Mouse (Mus musculus): Measurements from ENCODE around the gene Aasdh. TPM values are rescaled to one million over a fixed set of nuclear protein-coding genes. Genes with fewer than 3 reads are reported as not detected.
A peak's percentile ranks its signal among the peaks of the same experiment; 100 is the strongest.

The Aasdh gene
- polyA plus RNA-seq, 1 experiment from 2014 or later: 24.4 TPM

DNA sequence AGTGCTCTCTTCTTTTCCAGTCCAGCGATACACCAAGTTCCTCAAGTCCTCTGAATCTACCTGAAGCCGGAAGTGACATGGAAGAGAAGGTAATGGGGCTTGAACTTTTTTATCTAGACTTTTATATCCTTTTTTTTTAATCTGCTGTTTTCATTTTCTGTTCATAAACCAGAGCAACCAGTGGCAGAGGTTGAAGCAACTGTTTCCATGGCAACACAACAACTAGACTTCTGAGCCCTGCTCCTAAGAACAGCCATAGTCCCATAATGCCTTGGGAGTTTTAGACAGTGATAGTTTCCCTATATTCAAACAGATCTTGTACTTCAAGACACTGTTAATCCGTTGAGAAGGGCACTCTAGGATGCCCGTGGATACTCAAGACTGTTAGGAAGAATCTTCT lies 54.0 kb downstream of the Aasdh start:
- Histone ChIP-seq H3K4me1 (peaks cover 13% of the 10 kb centered on the region), H3K9me3 (no peaks in the 10 kb centered on the region), H3K4me3 (no peak overlapping the region), H3K27ac (peak overlapping the region; percentile 11; the same call in 1 of the 2 replicates), H3K36me3 (replicated peaks) (peaks cover 72% of the 10 kb centered on the region), H3K27me3 (ENCODE audit: poor library complexity, severe bottlenecking) (peaks cover 25% of the 10 kb centered on the region)
- 82% methylated on average over 4 of the region's 4 CpGs for WGBS
- no peak for DNase-seq (ENCODE audit: extremely low spot score, low spot score)

DNA sequence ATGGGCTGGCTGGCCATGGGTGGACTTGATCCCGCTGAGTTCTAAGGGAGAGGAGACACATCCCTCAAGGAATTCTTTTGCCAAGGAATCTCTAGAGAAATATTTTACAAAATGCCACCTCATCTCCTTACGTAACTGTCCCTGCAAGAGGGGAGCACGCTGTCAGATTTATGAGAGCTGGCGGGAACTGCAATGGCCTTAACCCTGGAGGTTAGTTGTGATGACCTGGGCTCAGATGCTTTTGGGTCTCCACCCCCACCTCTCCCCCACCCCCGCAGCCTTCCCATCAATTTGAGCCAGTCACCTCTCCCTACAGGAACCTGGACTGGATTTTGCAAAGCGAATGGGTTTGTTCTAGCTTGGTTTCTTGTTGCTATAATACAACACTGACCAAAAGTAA lies 58.2 kb downstream of the Aasdh start:
- no peak overlapping the region for H3K4me3 ChIP-seq
- whole genome bisulfite sequencing: 91% methylated on average over 6 of the region's 6 CpGs
- H3K4me1 ChIP-seq: peaks cover 7% of the 10 kb centered on the region
- no peak for DNase-seq (ENCODE audit: extremely low spot score, low spot score)
- H3K27ac ChIP-seq: no peak overlapping the region
- H3K9me3 ChIP-seq: no peaks in the 10 kb centered on the region
- H3K27me3 ChIP-seq (ENCODE audit: poor library complexity, severe bottlenecking): no peaks in the 10 kb centered on the region
- peaks cover 60% of the 10 kb centered on the region for H3K36me3 ChIP-seq (replicated peaks)

DNA sequence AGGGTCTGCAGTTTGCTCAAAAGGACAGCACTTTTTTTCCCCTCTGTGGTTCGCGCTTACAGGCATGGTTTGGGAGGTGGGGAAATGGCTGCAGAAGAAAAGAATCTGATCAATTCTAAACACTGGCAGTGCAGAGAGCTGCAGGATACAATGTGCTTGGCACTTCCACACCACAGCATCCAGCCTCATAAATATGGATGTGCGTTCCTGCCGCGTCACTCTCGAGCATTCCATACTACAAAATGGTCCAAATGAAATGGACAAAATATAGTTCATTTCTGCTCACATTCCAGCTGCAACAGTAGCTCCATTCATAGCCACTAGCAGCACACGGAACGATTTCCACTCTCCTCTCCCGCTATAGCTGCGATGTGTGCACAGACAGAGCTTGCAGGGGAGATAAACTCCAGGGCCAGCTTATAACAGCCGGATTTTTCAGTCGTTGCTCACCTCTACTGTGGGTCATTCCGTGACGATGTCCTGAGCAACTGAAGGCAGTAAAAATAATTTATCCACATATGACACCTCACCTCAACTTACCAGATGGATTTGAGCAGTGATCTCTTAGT lies 60.6 kb downstream of the Aasdh start:
- H3K4me3 ChIP-seq: no peak overlapping the region

DNA sequence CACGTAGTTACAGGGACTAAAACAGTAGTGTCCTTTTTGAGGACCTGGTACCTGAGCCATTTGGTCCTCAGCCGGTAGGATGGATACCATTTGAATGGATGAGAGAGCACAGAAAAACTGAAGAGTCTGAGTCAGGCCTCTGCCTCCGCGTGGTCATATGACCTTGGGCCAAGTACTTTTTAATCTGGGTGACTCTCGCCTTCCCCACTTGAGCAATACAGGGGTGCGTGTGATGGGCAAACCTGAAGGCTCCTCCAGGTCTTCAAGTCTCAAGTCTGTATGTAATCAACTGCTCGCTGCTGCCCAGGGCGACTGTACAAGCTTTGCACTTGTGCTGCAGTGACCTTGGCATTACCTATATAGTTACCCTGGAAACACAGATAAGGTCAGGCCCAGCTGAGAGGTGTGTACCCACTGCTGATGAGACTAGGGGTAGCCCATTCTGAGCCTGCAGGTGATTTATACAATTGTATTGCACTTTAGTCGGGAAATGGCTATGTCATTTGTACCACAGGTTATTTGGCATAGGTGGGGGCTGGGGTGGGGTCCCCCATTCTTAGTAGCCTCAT lies 61.4 kb downstream of the Aasdh start:
- 88% methylated on average over 9 of the region's 9 CpGs for WGBS
- DNase-seq (ENCODE audit: extremely low spot score, low spot score): no peak
- no peak overlapping the region for H3K27ac ChIP-seq
- H3K36me3 ChIP-seq (replicated peaks): peaks cover 40% of the 10 kb centered on the region
- H3K27me3 ChIP-seq (ENCODE audit: poor library complexity, severe bottlenecking): no peaks in the 10 kb centered on the region
- H3K9me3 ChIP-seq: no peaks in the 10 kb centered on the region
- no peaks in the 10 kb centered on the region for H3K4me1 ChIP-seq
- H3K4me3 ChIP-seq: no peak overlapping the region

More for the DNA sequence above, 60.6 kb downstream of the Aasdh start:
- no peak for DNase-seq (ENCODE audit: extremely low spot score, low spot score)
- no peaks in the 10 kb centered on the region for H3K9me3 ChIP-seq
- H3K27me3 ChIP-seq (ENCODE audit: poor library complexity, severe bottlenecking): no peaks in the 10 kb centered on the region
- no peaks in the 10 kb centered on the region for H3K4me1 ChIP-seq
- H3K36me3 ChIP-seq (replicated peaks): peaks cover 48% of the 10 kb centered on the region
- H3K27ac ChIP-seq: no peak overlapping the region
- 94% methylated on average over 14 of the region's 14 CpGs for WGBS

DNA sequence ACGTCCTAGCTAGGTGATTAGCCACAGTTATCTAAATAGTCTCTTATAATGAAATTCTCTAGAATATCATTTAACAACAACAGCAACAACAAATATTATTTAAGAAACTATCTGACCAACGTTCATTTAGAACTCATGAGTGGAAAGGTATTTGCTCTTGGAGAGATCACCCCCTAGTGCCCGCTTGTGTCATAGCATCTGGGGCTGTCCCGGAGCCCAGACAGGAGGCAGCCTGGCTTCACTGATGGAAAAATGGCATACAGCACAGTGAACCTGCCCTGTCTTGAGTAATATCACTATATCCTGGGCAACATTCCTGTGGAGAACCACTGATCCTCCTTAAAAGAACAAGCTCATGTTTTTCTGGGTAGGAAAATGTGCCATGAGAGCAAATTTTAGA lies 61.9 kb downstream of the Aasdh start:
- Histone ChIP-seq H3K36me3 (replicated peaks) (peaks cover 35% of the 10 kb centered on the region), H3K27me3 (ENCODE audit: poor library complexity, severe bottlenecking) (no peaks in the 10 kb centered on the region), H3K4me3 (no peak overlapping the region), H3K4me1 (no peaks in the 10 kb centered on the region), H3K27ac (no peak overlapping the region), H3K9me3 (no peaks in the 10 kb centered on the region)
- WGBS: 28% methylated on average over 4 of the region's 4 CpGs
- DNase-seq (ENCODE audit: extremely low spot score, low spot score): peak; percentile 46

DNA sequence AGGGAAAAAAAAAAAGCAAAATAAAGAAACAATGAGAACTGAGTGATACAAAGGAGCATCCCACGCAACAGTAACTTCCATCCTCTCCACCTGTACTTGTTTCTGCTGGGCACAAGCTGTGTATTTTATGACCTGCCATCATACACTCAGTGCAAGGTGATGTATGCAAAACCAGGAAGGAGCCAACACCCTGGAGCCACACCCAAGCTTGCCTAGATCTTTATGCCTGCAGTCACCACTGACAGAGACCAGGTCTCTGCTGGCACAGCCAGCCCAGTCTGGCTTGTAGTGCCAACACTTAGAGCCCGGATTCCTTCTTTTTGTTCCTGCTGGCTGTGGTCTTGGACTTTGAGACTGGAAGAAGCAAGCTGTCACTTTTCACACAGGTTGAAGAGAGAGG lies 63.5 kb downstream of the Aasdh start:
- WGBS: 88% methylated on average over 2 of the region's 2 CpGs
- DNase-seq (ENCODE audit: extremely low spot score, low spot score): no peak
- no peaks in the 10 kb centered on the region for H3K27me3 ChIP-seq (ENCODE audit: poor library complexity, severe bottlenecking)
- H3K9me3 ChIP-seq: no peaks in the 10 kb centered on the region
- no peak overlapping the region for H3K27ac ChIP-seq
- H3K36me3 ChIP-seq (replicated peaks): peaks cover 30% of the 10 kb centered on the region
- no peaks in the 10 kb centered on the region for H3K4me1 ChIP-seq
- H3K4me3 ChIP-seq: no peak overlapping the region

DNA sequence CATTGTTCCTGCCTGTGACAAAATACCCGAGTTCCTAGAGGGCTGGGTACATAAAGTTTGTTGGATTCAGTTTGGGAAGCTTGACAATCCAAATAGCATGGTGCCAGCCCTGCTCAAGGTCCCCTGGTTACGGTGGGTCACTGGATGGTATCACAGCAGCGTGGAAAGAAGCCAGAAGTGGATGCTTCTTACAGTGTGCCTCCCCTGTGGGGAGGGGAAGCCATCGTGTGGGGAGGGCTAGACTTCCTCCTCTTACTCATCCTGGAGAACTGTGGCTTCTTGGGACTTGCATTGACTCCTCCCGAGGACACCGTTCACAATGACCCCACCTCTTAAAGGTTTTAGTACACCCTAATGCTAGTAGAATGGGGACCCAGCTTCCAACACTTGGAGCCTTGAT lies 65.5 kb downstream of the Aasdh start:
- Histone ChIP-seq H3K27me3 (ENCODE audit: poor library complexity, severe bottlenecking) (no peaks in the 10 kb centered on the region), H3K4me3 (no peak overlapping the region), H3K4me1 (peaks cover 6% of the 10 kb centered on the region; the same call in 1 of the 2 replicates), H3K9me3 (no peaks in the 10 kb centered on the region), H3K36me3 (replicated peaks) (peaks cover 15% of the 10 kb centered on the region), H3K27ac (no peak overlapping the region)
- no peak for DNase-seq (ENCODE audit: extremely low spot score, low spot score)
- 90% methylated on average over 6 of the region's 6 CpGs for WGBS

DNA sequence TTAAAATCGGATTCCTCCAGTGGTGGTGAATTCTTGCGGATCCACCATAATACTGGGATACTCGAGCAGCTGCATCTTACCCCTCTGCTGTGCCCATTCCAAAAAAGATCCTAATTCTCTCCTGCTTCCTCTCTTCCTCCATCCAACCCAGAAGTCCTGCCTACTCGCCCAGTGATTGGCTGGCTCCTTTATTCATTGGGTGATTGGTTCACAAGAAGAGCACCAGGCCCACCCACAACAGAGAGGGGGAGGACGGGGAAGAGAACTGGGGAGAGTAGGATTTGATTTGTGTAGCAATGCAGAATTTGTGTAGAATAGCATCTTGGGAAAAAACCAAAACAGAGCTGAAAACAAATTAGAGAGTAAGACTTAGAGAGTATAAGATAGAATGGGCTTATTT lies 68.3 kb downstream of the Aasdh start:
- Histone ChIP-seq H3K4me1 (peaks cover 15% of the 10 kb centered on the region), H3K27me3 (ENCODE audit: poor library complexity, severe bottlenecking) (no peaks in the 10 kb centered on the region), H3K4me3 (no peak overlapping the region), H3K36me3 (replicated peaks) (peaks cover 29% of the 10 kb centered on the region), H3K9me3 (no peaks in the 10 kb centered on the region), H3K27ac (peak overlapping the region; percentile 30; the same call in 1 of the 2 replicates)
- no peak for DNase-seq (ENCODE audit: extremely low spot score, low spot score)
- 59% methylated on average over 5 of the region's 5 CpGs for WGBS

DNA sequence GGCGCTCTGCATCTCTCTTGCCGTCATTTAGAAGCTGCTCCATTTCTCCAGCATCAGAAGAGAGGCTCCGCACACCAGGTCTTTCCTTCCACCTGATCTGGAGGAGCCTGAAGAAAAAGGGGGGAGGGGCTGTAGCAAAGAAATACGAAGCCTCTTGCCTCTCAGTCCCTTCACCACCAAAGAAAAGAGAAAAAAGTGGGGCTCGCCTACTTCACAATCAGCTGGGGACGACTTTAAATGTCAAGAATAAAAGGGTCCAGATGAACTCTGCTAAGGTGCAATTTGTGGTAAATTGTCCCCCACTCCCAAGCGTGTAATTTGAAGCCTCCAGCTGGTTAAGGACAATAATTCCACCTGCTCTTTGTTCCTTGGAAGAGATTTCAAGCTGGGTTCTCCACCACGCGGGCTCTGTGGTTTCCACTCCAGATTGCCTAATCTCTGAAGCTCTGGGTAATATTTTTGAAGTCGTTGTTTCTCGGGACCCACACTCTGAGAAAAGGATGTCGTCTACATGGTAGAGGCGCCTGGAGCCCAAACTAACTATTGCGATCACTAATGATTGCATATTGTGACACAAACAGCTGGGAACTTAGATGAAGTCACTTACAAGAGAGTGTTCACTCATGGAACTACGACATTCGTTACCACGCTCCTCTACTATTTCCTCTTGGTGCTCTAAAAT lies 72.6 kb downstream of the Aasdh start:
- H3K27me3 ChIP-seq (ENCODE audit: poor library complexity, severe bottlenecking): no peaks in the 10 kb centered on the region
- H3K36me3 ChIP-seq (replicated peaks): peaks cover 52% of the 10 kb centered on the region
- DNase-seq (ENCODE audit: extremely low spot score, low spot score): no peak
- H3K4me3 ChIP-seq: no peak overlapping the region
- peaks cover 7% of the 10 kb centered on the region; the same call in 1 of the 2 replicates for H3K9me3 ChIP-seq
- H3K4me1 ChIP-seq: peaks cover 39% of the 10 kb centered on the region
- H3K27ac ChIP-seq: peak overlapping the region; percentile 65
- WGBS: 68% methylated on average over 17 of the region's 17 CpGs

DNA sequence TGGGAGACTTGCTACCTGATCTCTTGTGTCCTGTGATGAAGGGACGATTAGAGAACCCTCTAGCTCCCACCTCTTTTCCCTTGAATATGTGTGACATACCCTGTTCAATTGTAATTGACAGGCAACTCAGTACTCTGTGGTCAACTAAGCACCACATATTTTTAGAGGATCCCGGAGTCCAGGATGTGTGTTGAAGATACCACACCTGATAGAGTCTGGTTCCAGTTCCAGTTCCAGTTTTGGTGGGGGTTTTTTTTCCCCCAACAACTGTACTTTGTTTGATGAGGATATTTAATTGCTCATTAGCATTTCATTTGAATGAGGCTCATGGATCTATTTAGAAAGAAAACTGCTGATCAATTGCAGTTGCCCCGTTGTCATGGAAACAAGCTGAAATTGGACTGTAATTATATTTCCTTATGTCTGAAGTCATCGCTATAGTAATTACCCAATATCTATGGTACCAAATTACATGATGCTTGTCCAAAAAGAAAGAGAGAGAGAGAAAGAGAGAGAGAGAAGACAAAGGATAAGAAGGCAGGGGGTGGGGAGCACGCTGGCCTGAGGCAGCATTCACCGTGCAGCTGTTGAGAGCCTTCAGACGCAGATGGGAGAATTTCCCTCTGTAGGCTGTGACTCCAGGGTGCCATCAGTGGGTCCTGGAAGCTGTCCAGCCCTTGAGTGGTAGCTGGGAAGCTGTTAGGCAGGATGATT lies 76.6 kb downstream of the Aasdh start:
- Histone ChIP-seq H3K9me3 (peaks cover 7% of the 10 kb centered on the region; the same call in 1 of the 2 replicates), H3K4me3 (no peak overlapping the region), H3K27ac (peak overlapping the region; percentile 68; the same call in 1 of the 2 replicates), H3K4me1 (peaks cover 39% of the 10 kb centered on the region), H3K27me3 (ENCODE audit: poor library complexity, severe bottlenecking) (no peaks in the 10 kb centered on the region), H3K36me3 (replicated peaks) (peaks cover 75% of the 10 kb centered on the region)
- WGBS: 83% methylated on average over 7 of the region's 7 CpGs
- DNase-seq (ENCODE audit: extremely low spot score, low spot score): no peak

All from forebrain, embryonic 10.5 days (tissue).